Mouse (Mus musculus) thymus, adult 2 months (tissue): ENCODE results near the gene Gm6793.

ENCODE experiments used
- CTCF ChIP-seq: fragments of 200-500 bp; IDR thresholded peaks from 2 replicates; pipeline ENCODE4 v1.5.1; 2012; ENCODE audit warnings: mild to moderate bottlenecking, control low read depth, low read length, moderate library complexity, borderline replicate concordance; ENCODE audit not compliant: control insufficient read depth, poor library complexity, insufficient read depth; ENCODE audit errors: extremely low read depth
- POLR2A ChIP-seq: fragments of 200-500 bp; IDR thresholded peaks from 2 replicates; pipeline ENCODE4 v1.6.1; 2012; ENCODE audit warnings: mild to moderate bottlenecking, low read length, control low read depth, moderate library complexity; ENCODE audit not compliant: control insufficient read depth, poor library complexity, insufficient read depth; ENCODE audit errors: extremely low read depth

GRCm38 (mm10) chr8:112049984-112050383 is 35.1 kb upstream of the Gm6793 start:
- TF ChIP-seq POLR2A = no peak
- TF ChIP-seq CTCF = no peak
